Mouse (Mus musculus) lung, embryonic 16.5 days (tissue): ENCODE measurements at regions not wholly inside any gene's neighbourhood (a gene's known extent, or its start where the extent isn't known, plus 50 kb on each side); places are given as distances from the start of the nearest gene placed in this dataset.
A peak's percentile ranks its signal among the peaks of the same experiment; 100 is the strongest.

Source experiments
- ATAC-seq: fragments of 200-750 bp; cut with Nextera tagmentation; 2 replicates; pipeline ENCODE4 v1.8.0; 2017; ENCODE audit warnings: low read depth, mild to moderate bottlenecking, moderate library complexity
- H3K27ac ChIP-seq: fragments of 300-500 bp; sonication (generic); 2 replicates; pipeline ENCODE4 v1.5.1; 2014; ENCODE audit warnings: mild to moderate bottlenecking, control low read depth, low read length
- H3K27me3 ChIP-seq: fragments of 300-500 bp; sonication (generic); 2 replicates; pipeline ENCODE4 v1.6.1; 2014; ENCODE audit warnings: low read depth, low read length, mixed read lengths; ENCODE audit not compliant: control insufficient read depth, insufficient read depth
- H3K36me3 ChIP-seq: fragments of 300-500 bp; sonication (generic); 2 replicates; pipeline ENCODE4 v1.6.1; 2014; ENCODE audit warnings: low read length; ENCODE audit not compliant: control insufficient read depth, insufficient read depth
- H3K4me1 ChIP-seq: fragments of 300-500 bp; sonication (generic); replicated peaks from 2 replicates; pipeline ENCODE4 v1.6.1; 2014; ENCODE audit warnings: low read length, mixed read lengths; ENCODE audit not compliant: control insufficient read depth, insufficient read depth
- H3K4me2 ChIP-seq: fragments of 300-500 bp; sonication (generic); 2 replicates; pipeline ENCODE4 v1.6.1; 2014; ENCODE audit warnings: low read depth, low read length, control low read depth
- H3K4me3 ChIP-seq: fragments of 300-500 bp; sonication (generic); 2 replicates; pipeline ENCODE4 v1.5.1; 2014; ENCODE audit warnings: mild to moderate bottlenecking, low read length, control low read depth
- H3K9ac ChIP-seq: fragments of 300-500 bp; sonication (generic); 2 replicates; pipeline ENCODE4 v1.6.1; 2014; ENCODE audit warnings: low read length, control low read depth
- H3K9me3 ChIP-seq: fragments of 300-500 bp; sonication (generic); 2 replicates; pipeline ENCODE4 v1.6.1; 2016; ENCODE audit warnings: low read length; ENCODE audit not compliant: control insufficient read depth
- WGBS: fragments of 180-500 bp; shearing (Covaris S2); extraction: QIAGEN DNeasy Blood & Tissue Kit; methylation state at CpG from one replicate; pipeline ENCODE4 v1.1.7; 2014; 5-methylcytosine and 5-hydroxymethylcytosine counted together

DNA sequence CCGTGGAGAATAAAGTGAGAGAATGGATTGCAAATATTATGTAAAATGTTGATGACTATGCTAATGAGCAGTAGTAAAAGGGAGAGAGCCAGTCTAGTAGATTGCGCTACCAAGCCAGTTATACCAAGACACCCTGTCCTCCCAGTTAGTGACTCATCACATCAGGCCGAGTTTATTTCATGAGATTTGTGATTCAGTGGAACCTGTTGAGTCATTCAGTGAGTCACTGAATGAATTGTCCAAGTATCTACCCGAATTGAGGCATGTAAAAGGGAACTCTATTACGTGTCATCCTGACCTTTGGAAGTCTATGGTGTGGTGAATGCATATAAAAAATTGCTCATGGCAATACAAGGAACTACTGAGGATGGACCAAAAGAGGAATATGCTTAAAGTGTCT lies 504.3 kb upstream of the Fam160b2 start:
- 81% methylated on average over 5 of the region's 5 CpGs for WGBS

GRCm38 (mm10) chr14:71095661-71096422 lies 496.2 kb upstream of the Fam160b2 start:
- H3K27me3 ChIP-seq = no peaks in the 10 kb centered on the region
- no peaks in the 10 kb centered on the region for H3K36me3 ChIP-seq
- H3K9me3 ChIP-seq = no peaks in the 10 kb centered on the region
- ATAC-seq = no peak
- no peak overlapping the region for H3K4me2 ChIP-seq
- H3K4me1 ChIP-seq = no peaks in the 10 kb centered on the region; the same call in 1 of the 2 replicates
- no peak overlapping the region for H3K4me3 ChIP-seq
- H3K9ac ChIP-seq = no peak overlapping the region
- H3K27ac ChIP-seq = no peak overlapping the region
- WGBS = 54% methylated on average over 6 of the region's 7 CpGs

More for the DNA sequence above, 504.3 kb upstream of the Fam160b2 start:
- Histone ChIP-seq H3K4me2 (no peak overlapping the region), H3K27me3 (no peaks in the 10 kb centered on the region), H3K9ac (no peak overlapping the region), H3K27ac (no peak overlapping the region), H3K9me3 (no peaks in the 10 kb centered on the region), H3K4me3 (no peak overlapping the region), H3K4me1 (no peaks in the 10 kb centered on the region), H3K36me3 (no peaks in the 10 kb centered on the region)
- no peak for ATAC-seq

- ATAC-seq = peak; percentile 93
- peak overlapping the region; percentile 55 for H3K27ac ChIP-seq
- H3K27me3 ChIP-seq = no peaks in the 10 kb centered on the region
- H3K9ac ChIP-seq = no peak overlapping the region
- WGBS = 36% methylated on average over 8 of the region's 8 CpGs
- H3K36me3 ChIP-seq = no peaks in the 10 kb centered on the region
- no peaks in the 10 kb centered on the region for H3K9me3 ChIP-seq
- no peak overlapping the region for H3K4me2 ChIP-seq
- no peaks in the 10 kb centered on the region; the same call in 1 of the 2 replicates for H3K4me1 ChIP-seq
- H3K4me3 ChIP-seq = no peak overlapping the region
Measured at GRCm38 (mm10) chr14:71092626-71093326, 493.1 kb upstream of the Fam160b2 start.

DNA sequence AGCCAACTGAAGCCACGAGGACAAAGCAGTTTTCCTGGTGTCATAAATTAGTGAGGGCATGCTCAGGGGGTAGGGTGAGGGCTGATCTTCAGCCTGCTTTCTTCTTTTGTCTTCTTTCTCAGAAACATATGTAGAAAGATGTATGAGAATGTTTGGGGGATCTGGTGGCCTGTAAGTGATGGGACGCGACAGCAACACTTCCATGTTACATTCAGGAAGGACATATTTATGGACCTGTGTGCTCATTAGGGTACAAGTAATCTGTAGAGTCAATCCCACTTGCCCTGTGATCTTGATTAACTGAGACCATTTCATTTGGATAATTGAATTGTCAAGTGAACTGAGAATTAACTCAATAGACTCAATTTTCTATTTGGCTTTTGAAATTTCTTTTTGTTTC lies 486.1 kb upstream of the Fam160b2 start:
- no peak overlapping the region for H3K4me3 ChIP-seq
- H3K27me3 ChIP-seq = no peaks in the 10 kb centered on the region
- no peak overlapping the region for H3K27ac ChIP-seq
- WGBS = 82% methylated on average over 3 of the region's 3 CpGs
- no peaks in the 10 kb centered on the region for H3K4me1 ChIP-seq
- no peak overlapping the region for H3K9ac ChIP-seq
- no peak for ATAC-seq
- H3K9me3 ChIP-seq = no peaks in the 10 kb centered on the region
- H3K36me3 ChIP-seq = no peaks in the 10 kb centered on the region
- H3K4me2 ChIP-seq = no peak overlapping the region

DNA sequence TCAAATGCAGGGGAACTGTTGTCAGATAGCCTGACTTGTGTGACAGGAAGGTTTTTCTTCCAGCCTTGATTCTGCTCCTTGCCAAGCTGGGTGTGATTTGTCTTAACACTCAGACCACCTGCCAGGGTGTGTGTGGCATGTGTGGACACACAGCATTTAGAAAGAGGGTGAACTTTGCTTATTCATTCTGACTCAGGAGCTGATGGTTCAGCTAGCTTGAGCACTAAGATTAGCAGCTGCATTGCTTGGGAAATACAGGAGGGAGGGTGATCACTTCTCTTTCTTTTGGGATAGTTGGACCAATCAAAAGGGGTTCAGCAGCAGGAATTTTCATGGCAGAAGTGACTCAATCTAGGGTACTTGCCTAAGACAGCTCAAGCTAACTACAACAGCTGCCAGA lies 482.7 kb upstream of the Fam160b2 start:
- Histone ChIP-seq H3K4me1 (no peaks in the 10 kb centered on the region), H3K4me3 (no peak overlapping the region), H3K36me3 (no peaks in the 10 kb centered on the region), H3K27me3 (no peaks in the 10 kb centered on the region), H3K4me2 (no peak overlapping the region), H3K27ac (no peak overlapping the region), H3K9ac (no peak overlapping the region), H3K9me3 (no peaks in the 10 kb centered on the region)
- ATAC-seq = no peak

DNA sequence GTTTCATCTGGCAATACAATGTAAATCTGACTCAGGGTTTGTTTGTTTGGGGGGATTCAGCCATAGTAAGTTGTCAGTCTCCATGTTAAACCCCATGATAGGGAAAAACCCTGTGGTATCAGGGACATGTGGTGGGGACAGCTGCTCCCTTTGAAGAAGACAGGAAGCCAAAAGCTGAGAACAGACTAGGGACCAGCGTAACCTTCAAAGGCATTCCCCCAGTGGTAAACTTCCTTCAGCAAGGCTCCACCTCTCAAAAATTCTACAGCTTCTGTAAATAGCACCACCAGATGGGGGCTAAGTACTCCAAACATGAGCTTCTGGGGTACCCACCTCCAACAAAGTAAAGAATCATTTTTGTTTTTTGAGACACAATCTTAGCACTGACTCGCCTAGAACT lies 476.0 kb upstream of the Fam160b2 start:
- no peaks in the 10 kb centered on the region for H3K36me3 ChIP-seq
- no peak overlapping the region for H3K4me3 ChIP-seq
- H3K4me1 ChIP-seq = no peaks in the 10 kb centered on the region
- no peak for ATAC-seq
- no peak overlapping the region for H3K9ac ChIP-seq
- H3K4me2 ChIP-seq = no peak overlapping the region
- H3K27ac ChIP-seq = no peak overlapping the region
- no peaks in the 10 kb centered on the region for H3K9me3 ChIP-seq
- 75% methylated on average over 2 of the region's 2 CpGs for WGBS
- no peaks in the 10 kb centered on the region for H3K27me3 ChIP-seq

DNA sequence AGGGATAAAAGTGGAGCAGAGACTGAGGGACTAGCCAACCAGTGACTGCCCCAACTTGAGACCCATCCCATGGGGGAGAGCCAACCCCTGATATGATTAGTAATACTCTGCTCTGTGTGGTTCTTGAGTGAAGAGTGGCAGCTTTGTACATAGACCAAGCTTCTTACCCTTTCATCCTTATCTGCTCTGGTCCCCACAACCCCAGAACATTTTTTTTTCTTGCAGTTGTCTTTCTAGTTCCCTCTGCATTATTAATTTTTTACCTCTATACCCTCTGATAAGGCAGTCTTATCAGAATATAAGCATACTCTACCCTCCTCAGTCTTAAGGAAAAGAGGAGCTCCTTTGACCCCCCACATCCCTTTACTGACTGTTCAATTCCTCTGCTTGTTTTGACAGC lies 474.4 kb upstream of the Fam160b2 start:
- ATAC-seq = no peak
- no peaks in the 10 kb centered on the region for H3K27me3 ChIP-seq

DNA sequence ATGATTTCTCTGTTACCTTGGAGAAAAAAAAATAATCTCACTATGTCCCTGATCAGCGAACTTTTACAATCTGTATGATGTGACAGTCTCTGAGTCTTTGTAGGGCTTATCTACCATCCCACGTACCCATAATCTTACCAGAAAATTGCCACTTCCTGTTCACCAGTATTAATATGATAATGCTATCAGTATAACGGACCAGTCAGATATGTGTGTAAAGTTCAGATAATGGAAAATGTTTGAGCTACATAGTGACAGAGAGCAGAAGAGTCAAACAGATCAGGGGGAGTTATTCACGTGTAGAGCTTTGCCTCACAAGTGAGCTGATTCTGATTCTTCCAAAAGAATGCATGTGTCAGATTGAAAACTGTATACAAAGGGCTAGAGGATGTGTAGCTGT lies 466.0 kb upstream of the Fam160b2 start:
- Histone ChIP-seq H3K4me1 (no peaks in the 10 kb centered on the region), H3K4me2 (no peak overlapping the region), H3K27me3 (no peaks in the 10 kb centered on the region), H3K9me3 (0 out of 2 replicates have a peak, but pooled peaks cover 2% of the 10 kb centered on the region), H3K9ac (no peak overlapping the region), H3K36me3 (no peaks in the 10 kb centered on the region), H3K4me3 (no peak overlapping the region), H3K27ac (no peak overlapping the region)
- no peak for ATAC-seq
- 52% methylated on average over 4 of the region's 4 CpGs for WGBS

More for the DNA sequence above, 474.4 kb upstream of the Fam160b2 start:
- Histone ChIP-seq H3K9ac (no peak overlapping the region), H3K9me3 (0 out of 2 replicates have a peak, but pooled peaks cover 2% of the 10 kb centered on the region), H3K4me3 (no peak overlapping the region), H3K27ac (no peak overlapping the region), H3K4me1 (no peaks in the 10 kb centered on the region), H3K4me2 (no peak overlapping the region), H3K36me3 (no peaks in the 10 kb centered on the region)

DNA sequence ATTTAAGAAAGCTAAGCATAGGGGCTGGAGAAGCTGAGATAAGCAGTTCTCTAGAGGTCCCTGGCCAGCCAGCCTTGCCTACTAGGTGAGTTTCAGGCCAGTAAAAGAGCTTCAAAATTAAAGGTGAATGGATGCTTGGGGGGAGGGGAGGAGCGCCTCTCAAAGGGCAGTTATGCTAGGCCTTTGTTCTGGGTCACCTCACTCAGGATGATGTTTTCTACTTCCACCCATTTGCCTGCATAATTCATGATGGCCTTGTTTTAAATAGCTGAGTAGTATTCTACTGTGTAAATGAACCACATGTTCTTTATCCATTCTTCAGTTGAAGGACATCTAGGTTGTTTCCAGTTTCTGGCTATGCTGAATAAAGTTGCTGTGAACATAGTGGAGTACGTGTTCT lies 457.0 kb upstream of the Fam160b2 start:
- WGBS = 80% methylated on average over 2 of the region's 2 CpGs

More for the DNA sequence above, 457.0 kb upstream of the Fam160b2 start:
- Histone ChIP-seq H3K9me3 (no peaks in the 10 kb centered on the region), H3K4me2 (no peak overlapping the region), H3K36me3 (no peaks in the 10 kb centered on the region), H3K4me3 (no peak overlapping the region), H3K4me1 (no peaks in the 10 kb centered on the region), H3K27me3 (no peaks in the 10 kb centered on the region), H3K9ac (no peak overlapping the region), H3K27ac (no peak overlapping the region)
- ATAC-seq = no peak
